Mouse (Mus musculus) adrenal gland, postnatal 10 days (tissue): Measurements from ENCODE around the gene Tubg2. TPM values are rescaled to one million over a fixed set of nuclear protein-coding genes. Genes with fewer than 3 reads are reported as not detected.
A peak's percentile ranks its signal among the peaks of the same experiment; 100 is the strongest.

Experiments
- DNase-seq: peaks from one replicate; pipeline ENCODE4 v3.0.0; 2021; ENCODE audit warnings: mixed read lengths
- total RNA-seq, 2 experiments: library from RNA; stranded (reverse); gene quantifications; 2 replicates each; pipeline ENCODE4 v1.2.3; 2021

The Tubg2 gene
- total RNA-seq, 2 experiments from 2014 or later = 6.9 to 7.2 TPM

- no peak for DNase-seq
Measured at GRCm38 (mm10) chr11:101164677-101165580, 9.2 kb downstream of the Tubg2 start.

- no peak for DNase-seq
Measured at GRCm38 (mm10) chr11:101166357-101166756, 10.7 kb downstream of the Tubg2 start.

GRCm38 (mm10) chr11:101167211-101167962 lies 11.7 kb downstream of the Tubg2 start:
- no peak for DNase-seq

GRCm38 (mm10) chr11:101167963-101168300 lies 12.2 kb downstream of the Tubg2 start:
- DNase-seq = no peak

GRCm38 (mm10) chr11:101168301-101168980 lies 12.7 kb downstream of the Tubg2 start:
- DNase-seq = peak; percentile 72

GRCm38 (mm10) chr11:101169301-101170107 lies 13.8 kb downstream of the Tubg2 start:
- DNase-seq = no peak

- DNase-seq = peak; percentile 77
Measured at GRCm38 (mm10) chr11:101170354-101170810, 14.7 kb downstream of the Tubg2 start, which contains the start of gene Cntnap1. Gene Cntnap1 (plus strand): TSS chr11:101170523.

GRCm38 (mm10) chr11:101170811-101171610 lies 15.3 kb downstream of the Tubg2 start, which contains the start of gene Plekhh3:
Gene Plekhh3 (minus strand): TSS chr11:101171351.
- DNase-seq = peak; percentile 96

- DNase-seq = peak; percentile 81
Measured at GRCm38 (mm10) chr11:101171721-101172433, 16.2 kb downstream of the Tubg2 start.

GRCm38 (mm10) chr11:101172434-101172815 lies 16.7 kb downstream of the Tubg2 start:
- DNase-seq = no peak

- DNase-seq = peak; percentile 74
Measured at GRCm38 (mm10) chr11:101173112-101173511, 17.4 kb downstream of the Tubg2 start.

GRCm38 (mm10) chr11:101173631-101174388 lies 18.1 kb downstream of the Tubg2 start:
- peak; percentile 85 for DNase-seq

GRCm38 (mm10) chr11:101174389-101174745 lies 18.7 kb downstream of the Tubg2 start:
- no peak for DNase-seq

- DNase-seq = no peak
Measured at GRCm38 (mm10) chr11:101174851-101175628, 19.3 kb downstream of the Tubg2 start, which contains the start of gene Ccr10. Gene Ccr10 (minus strand): TSS chr11:101175443.

GRCm38 (mm10) chr11:101175636-101176116 lies 20.0 kb downstream of the Tubg2 start:
- DNase-seq = no peak

- peak; percentile 71 for DNase-seq
Measured at GRCm38 (mm10) chr11:101176117-101176691, 20.5 kb downstream of the Tubg2 start.

- peak; percentile 69 for DNase-seq
Measured at GRCm38 (mm10) chr11:101176933-101177773, 21.4 kb downstream of the Tubg2 start.
